Mouse (Mus musculus): ENCODE results near the gene Tmod4.

GRCm38 (mm10) chr3:95105586-95106337, 18.5 kb upstream of the Tmod4 start:
- TF ChIP-seq CTCF (IDR thresholded peaks at IDR 0.05; ENCODE audit: low read depth) = no peak
- no peak for TF ChIP-seq EP300 (optimal IDR thresholded peaks at IDR 0.05)

Data from stomach, postnatal 0 days (tissue).